Mouse (Mus musculus): Measurements from ENCODE around the gene Cd63.

DNA sequence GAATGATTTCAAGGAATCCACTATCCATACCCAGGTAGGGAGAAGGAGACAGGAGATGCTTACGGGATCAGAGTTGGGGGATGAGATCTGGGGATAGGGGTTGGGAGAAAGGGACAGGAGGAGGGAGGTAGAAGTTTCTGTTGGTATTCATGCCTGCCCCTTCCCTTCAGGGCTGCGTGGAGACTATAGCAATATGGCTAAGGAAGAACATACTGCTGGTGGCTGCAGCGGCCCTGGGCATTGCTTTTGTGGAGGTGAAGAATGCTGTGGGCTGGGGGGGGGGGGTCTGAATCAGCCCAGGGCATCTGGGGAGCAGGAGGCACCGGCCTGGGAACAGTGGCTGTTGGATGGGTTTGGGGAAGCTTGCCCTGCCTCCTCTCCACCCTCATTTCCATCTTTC is 11.5 kb downstream of the Cd63 start:
- TF ChIP-seq CTCF (IDR thresholded peaks at IDR 0.05; ENCODE audit: low read depth, low read length) (no peak), POLR2A (IDR thresholded peaks at IDR 0.05; ENCODE audit: insufficient read depth, low read length) (no peak), EP300 (IDR thresholded peaks at IDR 0.05; ENCODE audit: insufficient read depth, low read depth, low read length) (no peak)

Data from ES-Bruce4 (cell line).